Mouse (Mus musculus) layer of hippocampus, postnatal 36 days (tissue): ENCODE results near the gene Stt3a. TPM values are rescaled to one million over a fixed set of nuclear protein-coding genes. Genes with fewer than 3 reads are reported as not detected.

Source experiments
- DNase-seq, 2 experiments: peaks; one replicate each; pipeline ENCODE4 v3.0.0; 2022
- total RNA-seq, 2 experiments: library from RNA; stranded (reverse); gene quantifications; 2 replicates each; pipeline ENCODE4 v1.2.3; 2021

Stt3a gene
- total RNA-seq = 10 to 100 TPM; 73.0 to 81.6 TPM

DNA sequence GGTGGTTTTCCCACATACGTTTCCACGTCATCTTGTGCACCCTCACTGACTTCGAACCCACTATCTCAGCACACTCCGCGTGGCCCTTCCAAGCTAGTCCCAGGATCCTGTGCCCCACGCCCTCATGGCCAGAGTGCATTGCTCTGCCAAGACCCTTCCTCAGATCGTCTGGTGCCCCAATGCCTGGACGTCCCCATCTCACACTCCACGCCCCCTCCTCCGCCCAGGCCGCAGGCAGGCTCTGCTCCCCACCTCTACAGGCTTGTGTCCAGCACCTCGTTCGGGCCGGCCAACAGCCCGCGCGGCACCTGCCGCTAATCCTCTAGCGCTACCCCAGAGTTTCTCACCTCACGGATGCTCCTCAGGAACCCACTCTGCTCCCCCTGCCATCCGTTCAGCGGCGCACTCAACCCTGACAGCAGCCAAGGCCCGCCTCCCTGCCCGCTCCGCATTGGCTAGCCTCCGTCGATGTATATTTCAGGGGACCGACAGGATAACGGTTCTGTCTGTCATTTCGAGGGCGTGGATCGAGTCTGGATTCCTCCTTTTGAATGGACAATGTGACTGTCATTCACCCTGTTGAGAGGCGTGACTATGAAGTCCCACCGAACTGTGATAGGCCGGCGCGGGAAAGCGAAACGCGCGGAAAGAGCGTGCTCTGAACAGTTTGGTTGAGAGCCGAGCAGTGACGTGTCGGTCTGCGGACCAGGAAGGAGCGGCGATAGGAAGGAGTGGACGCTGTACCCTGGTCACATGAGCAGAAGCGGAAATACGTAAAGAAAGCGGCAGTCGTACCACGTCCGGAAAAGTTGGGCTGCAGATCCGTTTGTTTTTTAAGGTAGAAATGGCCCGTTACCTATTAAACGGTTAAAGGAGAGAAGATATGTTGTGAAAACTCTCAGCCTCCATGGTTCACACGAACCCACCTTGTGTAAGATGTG is at the start of gene Stt3a:
Gene Stt3a (minus strand): TSS at position 477 of the 941 bp plus-strand sequence.
- DNase-seq = peak; percentile 99

DNA sequence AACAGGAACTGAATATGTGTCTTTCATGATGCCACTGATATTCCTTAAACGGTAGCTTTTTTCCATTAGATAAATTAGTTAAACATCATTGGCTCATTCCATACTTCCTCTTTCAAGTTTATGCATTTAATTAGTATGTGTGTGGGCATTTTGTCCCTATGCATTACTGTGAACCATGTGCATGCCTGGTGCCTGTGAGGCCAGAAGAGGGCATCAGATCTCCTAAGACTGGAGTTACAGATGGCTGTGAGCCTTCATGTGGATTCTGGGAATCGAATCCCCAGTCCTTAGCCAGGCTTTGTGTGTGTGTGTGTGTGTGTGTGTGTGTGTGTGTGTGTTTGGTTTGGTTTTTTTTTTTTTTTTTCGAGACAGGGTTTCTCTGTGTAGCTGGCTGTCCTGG is 47.0 kb upstream of the Stt3a start:
- DNase-seq = no peak

DNA sequence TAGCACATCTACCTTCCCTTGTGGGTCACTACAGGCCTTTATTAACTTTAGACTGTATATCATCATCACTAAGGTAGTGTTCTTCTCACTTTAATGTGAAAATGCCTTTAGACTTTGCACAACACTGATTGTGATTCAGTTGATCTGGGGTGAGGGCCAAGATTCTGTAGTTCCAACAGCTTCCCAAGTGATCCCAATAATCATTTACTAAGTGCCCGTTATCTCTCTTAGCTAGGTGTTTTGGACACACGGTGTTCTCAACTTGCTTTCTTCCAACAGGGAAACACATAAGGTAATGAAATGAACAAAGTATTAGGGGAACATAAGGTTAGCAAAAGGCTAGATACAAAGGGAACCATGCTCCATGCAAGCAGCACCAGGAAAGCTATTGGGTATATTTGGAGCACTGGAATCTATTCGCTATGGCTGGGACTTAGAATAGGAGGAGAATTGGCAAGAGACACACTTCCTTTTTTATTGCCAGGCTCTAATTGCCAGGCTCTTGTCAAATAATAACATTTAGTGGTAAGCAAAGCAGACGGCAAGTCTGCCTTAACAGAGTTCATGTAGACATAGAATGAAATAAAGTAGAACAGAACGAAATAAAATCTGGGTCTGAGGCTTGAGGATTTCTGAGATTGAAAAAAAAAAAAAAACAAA is 40.8 kb upstream of the Stt3a start:
- no peak for DNase-seq

DNA sequence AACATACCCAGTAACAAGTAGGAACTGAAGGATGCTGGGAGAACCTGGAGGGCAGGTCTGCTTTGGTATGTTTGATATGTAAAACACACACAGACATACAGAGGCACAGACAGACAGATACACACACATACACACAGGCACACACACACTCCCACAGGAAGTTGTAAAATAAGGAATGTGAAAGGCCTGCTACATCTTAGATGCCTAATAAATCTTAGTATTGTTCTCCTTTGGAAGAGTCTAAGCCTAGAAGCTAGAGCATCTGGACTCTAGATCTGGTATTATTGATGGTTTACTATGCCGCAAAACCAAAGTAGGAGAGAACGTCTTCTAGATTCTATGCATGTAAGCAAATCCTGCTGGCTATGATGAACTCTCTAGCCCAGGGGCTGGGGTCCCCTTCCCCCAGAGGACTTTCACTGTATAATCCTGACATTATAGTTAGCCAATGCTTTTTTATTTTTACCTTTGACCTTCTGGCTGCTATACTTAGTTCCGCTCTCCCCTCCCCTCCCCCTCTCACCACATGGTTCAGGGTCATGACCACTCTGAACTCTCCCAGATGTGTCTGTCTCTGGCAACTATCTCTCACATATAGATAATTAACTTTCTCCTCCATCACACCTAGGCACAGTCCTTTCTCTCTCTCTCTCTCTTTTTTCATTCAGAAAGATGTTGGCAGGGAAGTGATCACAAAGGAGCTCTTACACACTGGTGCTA is 37.9 kb upstream of the Stt3a start:
- no peak for DNase-seq

DNA sequence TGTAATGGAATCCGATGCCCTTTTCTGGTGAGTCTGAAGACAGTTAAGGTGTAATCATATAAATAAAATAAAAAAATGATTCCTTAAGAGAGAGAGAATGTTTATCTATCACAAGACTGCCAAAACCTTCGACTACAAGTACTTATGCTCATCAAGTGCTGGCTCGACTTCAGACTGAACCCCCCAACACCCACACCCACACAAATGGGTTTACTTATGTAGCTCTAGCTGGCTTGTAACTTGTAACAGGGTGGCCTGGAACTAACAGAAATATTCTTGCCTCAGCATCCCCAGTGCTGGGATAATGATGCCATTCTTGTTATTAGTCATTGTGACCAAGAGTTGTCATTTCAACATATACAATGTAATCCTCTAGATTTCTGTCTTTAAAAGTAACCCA is 36.4 kb upstream of the Stt3a start:
- no peak for DNase-seq

DNA sequence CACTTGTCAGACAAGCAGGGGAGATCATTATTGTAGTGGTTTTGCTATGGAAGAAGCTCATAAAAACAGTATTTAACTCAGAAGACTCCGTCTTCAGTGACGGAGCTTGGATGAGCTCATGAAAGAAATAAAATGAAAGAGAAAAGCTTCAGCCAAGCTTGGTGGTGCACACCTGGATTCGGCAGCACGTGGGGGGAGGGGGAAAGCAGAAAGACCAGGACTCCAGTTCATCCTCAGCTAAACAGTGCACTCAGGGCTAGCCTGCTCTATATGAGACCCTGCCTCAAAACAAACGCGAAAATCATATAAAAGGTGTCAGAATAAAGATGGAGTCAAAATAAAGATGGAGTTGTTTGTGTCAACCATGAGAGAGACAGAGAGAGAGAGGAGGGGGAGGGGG is 35.9 kb upstream of the Stt3a start:
- no peak for DNase-seq

DNA sequence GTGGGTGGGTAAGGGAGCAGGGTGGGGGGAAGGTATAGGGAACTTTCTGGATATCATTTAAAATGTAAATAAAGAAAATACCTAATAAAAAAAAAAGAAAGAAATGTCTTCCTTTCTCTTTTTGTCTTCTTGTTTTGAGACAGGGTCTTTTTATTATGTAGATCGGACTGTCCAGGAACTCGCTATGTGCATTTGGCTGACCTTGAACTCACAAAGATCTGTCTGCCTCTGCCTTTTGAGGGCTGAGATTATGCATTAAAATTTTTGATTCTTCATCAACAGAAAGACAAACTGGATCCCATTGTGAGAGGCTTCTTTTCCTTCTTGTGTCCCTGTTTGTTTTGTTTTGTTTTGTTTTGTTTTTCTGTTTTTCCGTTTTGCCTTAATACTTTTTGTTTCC is 35.5 kb upstream of the Stt3a start:
- DNase-seq = no peak

DNA sequence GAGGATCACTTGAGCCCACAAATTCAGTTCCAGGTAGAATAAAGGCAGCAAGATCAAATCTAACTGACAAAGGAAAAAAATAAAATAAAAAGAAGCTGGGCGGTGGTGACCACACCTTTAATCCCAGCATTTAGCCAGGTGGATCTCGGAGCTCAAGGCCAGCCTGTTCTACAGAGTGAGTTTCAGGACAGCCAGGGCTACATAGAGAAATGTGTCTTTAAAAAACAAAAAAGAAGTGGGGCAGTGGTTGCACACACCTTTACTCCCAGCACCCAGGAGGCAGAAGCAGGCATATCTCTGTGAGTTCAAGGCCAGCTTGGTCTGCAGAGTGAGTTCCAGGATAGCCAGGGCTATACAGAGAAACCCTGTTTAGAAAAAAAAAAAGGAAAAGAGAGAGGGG is 34.5 kb upstream of the Stt3a start:
- no peak for DNase-seq

DNA sequence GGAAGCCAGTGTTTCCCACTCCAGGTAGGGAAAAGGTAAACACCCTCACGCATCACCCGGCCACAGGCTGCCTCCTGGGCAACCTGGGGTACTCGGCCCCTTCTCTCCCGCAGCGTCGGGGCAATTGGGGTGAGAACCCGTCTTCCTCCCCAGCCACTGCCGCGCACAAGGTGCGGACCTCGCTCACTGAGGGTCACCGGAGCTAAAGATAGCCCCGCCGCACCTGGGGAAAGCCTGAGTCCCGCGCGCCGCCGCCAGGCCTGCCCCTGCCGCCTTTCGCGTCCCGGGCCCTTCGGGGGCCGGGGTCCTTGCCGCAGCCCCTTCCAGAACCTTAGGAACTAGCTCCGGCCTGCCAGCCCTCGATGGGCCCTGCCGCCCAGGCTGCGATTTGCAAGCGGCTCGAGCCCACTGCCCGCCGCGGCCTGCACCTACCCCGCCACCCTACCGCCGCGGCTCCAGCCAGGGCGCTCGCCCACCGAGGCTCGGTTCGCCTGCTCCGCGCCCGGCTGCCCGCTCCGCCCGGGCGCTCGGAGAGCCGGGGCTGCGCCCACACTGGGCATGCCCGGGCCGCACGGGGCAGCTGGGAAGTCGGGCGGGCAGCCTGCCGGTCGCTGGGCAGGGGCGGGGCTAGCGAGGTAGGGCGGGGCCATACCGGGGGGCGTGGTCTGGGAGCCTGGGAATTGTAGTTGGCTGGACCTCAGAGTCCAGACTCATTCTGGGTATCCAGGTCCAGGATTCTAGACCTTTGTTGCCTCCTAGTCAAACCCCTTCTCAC is 29.5 kb upstream of the Stt3a start, which contains the start of gene Ei24:
Gene Ei24 (minus strand): TSS at position 613 of the 775 bp plus-strand sequence.
- DNase-seq = peak; percentile 91 to 93

DNA sequence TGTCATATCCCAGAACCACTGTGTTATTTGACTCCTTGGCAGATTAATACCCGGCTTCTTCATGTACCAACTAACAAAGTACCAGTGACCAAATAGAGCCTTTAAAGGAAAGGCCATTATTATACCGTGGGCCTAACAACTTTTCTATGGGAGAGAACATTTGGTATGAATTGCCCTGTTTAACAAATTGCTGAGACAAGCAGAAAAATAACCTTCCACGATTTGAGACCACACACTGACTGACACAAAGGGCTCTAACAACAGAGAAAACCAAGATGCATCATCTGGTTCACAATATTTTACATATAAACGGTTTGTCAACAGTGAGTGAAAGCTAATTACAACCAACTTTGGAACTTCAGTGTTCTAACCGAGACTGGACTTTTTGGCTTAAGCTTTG is 28.7 kb upstream of the Stt3a start:
- DNase-seq = no peak

DNA sequence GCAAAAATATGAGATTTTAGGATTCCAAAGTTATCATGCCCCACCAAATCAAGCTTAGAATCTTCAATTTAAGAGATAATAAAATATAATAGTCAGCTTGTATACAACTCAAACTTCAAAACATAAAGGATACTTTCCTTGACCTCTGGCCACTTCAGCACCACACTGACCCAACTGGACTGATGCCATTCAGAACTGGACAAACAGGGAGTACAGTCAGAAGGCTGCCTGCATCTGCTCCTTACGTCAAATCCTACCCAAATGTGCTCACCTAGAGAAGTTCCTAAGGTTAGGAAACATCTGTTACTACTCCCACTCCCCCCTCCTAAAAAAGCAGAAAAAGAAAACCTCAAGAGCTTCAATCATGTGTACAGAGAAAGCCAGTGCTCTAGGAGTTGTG is 28.1 kb upstream of the Stt3a start:
- no peak for DNase-seq

DNA sequence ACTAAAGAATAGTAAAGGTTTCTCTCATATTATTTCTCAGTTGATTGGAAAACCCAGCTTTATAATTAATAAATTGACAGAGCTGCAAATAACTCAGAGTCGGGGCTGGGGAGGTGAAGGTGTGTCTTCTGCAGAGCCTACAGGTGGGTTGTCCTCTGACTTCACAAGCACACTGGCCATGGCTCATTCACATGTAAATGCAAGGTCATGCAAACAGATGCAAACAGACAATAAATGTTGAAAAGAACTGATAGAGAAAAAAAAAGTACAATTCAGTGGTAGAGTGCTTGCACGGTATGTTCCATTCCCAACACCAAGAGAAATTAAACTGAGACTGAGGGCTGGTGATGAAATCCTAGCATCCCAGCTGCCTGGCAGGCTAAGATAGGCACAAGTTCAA is 27.0 kb upstream of the Stt3a start:
- no peak for DNase-seq

DNA sequence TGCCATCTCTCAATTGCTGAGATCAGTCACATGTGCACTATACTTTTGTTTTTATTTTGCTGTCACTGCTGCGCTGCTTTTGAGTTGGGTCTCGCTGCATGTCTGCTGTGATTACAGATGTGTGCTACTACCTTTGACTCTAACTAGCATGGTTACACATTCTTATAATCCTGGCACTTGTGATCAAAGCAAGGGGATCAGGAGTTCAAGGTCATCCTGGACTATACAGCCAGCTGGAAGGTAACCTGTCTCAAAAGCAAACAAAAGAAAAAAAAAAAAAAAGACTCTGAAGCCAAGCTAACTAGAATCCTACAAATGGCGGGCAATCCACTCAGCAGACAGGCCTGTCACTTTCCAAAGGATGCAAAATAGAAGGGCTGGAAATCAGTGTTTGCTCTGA is 24.7 kb upstream of the Stt3a start:
- no peak for DNase-seq

DNA sequence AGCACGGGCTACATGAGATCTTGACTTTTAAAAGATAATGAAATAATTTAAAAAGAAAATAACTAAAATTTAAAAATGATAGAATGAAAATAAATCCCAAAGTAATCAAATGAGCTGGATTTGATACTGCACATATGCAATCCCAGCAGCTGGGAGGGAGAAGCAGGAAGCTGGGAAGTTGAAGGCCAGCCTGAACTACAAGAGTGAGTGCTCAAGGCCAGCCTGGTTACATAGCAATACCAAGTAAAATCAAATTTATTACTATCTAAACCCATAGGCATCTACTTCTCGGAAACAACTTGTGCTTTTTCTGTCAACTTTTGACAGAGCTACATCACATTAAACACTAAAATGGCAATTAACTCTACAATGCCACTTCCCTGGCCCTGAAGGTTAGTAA is 16.4 kb upstream of the Stt3a start:
- no peak for DNase-seq

DNA sequence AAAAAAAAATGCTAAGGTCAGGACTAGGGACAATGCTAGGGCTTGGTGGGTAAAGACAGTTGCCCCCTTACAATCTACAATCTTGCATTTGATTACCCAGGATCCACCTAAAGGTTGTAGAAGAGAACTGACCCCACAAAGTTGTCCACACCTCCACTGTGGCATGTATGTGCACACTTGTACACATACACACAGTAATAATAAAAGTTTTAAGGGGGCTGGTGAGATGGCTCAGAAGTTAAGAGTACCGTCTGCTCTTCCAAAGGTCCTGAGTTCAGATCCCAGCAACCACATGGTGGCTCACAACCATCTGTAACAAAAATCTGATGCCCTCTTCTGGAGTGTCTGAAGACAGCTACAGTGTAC is 1.6 kb upstream of the Stt3a start:
- peak in 1 of 2 experiments; percentile 2 for DNase-seq

DNA sequence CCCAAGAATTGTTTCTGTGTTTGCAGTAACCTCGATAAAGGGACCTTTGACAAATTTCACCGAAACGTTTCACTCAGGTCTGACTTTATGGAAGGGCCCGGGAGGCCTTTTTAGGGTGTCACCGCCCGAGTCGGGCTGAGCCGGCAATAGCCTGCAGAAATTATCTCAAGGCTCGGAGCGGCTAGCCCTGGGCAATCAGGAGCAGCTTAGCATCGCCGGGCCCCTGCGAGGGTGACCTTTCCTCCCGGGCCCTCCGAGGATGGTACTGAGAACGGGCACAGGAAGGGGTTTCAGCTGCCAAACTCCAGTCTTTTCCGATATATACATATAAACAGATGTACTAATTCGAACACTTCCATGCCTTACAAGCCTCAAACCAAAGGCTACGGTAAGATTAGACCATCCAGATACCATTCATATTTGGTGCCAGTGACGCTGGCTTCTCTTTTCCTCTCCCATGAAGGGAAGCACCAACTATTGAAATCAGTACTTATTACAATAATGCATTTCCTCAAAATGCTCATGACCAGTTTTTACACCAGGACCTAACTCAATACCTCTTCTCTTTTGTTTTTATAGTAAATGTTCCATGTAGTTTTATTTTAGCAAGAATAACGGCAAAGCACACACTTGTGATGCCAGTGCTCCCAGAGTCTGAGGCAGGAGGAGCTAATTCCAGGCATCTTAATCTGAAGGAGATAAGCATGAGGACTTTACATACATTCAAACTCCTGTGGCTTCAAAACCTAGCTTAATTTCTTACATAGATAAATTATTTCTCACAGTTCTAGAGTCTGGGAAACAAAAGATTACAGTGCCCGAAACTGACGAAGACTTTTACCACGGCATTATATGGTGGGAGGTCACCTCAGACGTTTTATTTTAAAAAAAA is 923 bp upstream of the Stt3a start:
- peak in 1 of 2 experiments; percentile 59 for DNase-seq

DNA sequence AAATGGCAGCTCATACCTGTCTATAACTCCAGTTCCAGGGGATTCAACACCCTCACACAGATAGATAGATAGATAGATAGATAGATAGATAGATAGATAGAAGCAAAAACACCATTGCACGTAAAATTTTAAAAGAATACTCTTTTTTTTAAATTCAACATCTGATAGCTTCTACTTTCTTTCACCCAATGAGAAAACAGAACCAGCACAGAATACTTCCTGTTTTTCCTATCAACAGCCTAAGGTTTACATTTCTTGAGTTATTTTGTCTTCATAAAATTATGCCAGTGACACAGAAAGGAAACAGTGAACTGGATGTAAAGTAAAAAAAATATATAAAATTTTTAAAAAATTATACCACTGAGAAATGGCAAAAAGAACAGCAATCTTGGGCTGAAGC is 3.1 kb downstream of the Stt3a start:
- no peak for DNase-seq

DNA sequence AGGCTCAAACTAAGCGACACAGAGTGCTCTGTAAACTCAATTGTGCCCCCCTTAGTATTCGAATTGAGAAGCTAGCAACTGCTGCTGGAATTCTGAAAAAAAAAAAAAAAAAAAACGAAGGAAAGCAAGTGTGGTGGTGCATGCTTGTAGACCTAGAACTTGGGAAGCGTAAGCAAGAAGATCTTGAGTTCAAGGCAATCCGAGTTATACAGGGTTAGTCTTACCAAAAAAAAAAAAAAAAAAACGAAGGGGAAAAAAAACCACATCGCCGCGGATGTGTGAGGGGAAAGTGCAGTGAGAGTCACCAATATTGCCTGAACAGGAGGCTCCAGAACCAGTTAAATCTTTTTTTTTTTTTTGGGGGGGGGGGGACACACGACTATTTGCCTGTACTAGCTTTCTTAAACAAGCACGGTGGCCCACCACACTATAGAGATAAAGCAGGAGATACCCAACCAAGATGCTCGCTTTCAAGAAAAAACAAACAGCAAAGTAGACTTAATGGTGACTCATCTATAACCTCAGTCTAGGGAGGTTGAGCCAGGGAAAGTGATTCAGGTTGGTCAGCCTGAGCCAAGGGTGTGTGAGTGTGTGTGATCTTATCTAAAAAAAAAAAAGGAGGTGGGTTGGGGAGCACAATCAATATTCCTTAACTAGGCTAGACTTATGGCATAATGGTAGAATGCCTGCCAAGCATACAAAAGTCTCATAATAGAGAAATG is 40.3 kb downstream of the Stt3a start, which contains the start of gene Chek1:
Gene Chek1 (minus strand): TSS at position 32 of the 722 bp plus-strand sequence.
- no peak for DNase-seq

DNA sequence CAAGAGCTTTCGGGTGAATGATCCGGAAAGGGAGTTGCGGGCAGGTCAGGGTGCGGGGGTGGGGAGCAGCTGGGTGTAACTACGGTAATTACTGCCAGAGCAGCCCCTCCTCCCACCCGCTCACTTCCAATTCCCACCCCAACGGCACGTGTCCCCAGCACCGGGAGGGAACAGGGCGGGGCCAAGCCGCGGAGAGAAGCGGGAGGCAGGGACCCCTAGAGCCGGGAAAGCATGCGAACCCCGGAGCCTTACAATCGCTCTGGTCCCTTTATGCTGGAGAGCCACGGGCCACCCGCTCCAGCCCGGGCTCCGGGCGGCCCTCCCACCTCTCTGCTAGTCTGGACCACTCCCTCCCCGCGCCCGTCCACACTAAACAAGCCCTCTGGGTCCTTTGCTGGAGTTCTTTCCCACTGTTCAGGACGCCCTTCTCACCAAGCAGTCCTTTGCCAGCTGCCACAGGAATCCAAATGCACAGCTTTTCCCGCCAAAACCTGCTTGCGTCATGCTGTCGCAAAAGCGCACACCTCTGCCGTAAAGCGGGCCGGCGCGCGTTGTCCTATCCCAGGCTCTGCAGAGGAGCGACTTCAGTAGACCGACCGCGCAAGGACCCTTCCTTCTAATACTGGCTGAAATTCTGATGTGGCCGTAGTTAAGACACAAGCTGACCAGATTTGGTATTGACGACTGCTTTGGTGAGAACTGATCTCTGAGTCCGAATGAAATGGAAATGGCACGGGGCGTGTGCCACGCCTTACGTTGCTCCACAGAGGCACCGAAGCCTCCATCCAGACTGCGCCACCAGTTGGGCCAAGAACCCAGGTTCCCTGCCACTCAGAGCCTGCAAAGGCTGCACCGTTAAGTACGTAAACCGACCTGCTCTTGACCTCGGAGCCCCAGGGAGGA is 41.1 kb downstream of the Stt3a start:
- DNase-seq = peak; percentile 90 to 91
